Mouse (Mus musculus) frontal cortex, postnatal 10 days (tissue): ENCODE results near the gene Sod3.

Source experiments
- DNase-seq, 2 experiments: peaks; one replicate each; pipeline ENCODE4 v3.0.0; 2022; ENCODE audit warnings: low spot score in 2 of 2, mixed read lengths in 1 of 2

The Sod3 gene

DNA sequence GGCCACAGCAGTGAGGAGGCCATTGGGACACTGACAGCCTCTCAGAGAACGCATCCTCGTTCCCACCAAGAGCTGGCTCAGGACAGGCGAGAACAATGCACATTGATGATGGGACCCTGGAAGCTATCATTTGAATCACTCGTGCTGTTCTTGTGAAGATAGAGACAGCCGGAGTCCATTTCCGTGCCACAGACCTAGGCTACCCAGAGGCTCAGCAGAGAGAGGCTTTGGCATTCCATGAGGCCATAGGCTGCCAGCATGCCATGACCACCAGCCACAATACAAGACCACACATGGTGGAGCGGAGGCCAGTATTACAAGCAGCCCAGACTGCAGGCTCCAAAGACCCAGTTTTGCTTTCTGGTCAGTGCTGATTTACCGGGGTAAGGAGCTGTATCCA is 19.2 kb downstream of the Sod3 start:
- no peak for DNase-seq

DNA sequence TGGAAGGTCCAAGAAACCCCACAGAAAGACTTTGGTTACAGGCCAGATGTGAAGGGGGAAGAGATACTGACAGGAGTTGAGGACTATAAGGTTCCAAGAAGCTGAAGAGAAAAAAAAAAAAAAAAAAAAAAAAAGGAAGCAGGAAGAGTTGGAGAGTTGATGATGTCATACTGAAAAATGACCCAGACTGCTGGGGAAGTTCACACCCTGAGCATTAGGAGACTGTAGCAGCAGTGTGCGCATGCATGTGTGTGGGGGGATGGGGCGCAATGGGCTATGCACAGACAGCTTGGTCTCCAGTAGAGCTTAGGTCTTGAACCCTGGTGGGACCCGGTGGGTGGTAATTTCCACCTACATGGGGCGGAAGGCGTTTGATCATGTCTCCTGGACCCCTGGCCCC is 20.2 kb downstream of the Sod3 start:
- no peak for DNase-seq

DNA sequence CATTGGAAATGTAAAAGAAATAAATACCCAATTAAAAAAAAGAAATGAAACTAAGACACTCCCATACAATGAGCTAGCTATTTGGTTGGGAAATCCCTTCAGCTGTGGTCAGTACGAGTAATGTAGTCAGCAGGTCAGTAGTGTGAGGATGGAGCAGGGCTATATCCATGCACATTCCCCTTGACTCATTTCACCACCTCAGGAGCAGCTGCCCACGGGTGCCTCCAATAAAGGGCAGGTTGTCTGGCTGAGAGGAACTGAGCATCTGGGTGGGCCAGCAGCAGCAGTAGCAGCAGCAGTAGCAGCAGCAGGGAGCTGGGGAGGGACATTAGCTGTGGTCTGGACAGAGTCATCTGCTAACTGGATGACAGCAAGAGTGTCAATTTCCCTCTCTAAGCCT is 22.4 kb downstream of the Sod3 start:
- no peak for DNase-seq

DNA sequence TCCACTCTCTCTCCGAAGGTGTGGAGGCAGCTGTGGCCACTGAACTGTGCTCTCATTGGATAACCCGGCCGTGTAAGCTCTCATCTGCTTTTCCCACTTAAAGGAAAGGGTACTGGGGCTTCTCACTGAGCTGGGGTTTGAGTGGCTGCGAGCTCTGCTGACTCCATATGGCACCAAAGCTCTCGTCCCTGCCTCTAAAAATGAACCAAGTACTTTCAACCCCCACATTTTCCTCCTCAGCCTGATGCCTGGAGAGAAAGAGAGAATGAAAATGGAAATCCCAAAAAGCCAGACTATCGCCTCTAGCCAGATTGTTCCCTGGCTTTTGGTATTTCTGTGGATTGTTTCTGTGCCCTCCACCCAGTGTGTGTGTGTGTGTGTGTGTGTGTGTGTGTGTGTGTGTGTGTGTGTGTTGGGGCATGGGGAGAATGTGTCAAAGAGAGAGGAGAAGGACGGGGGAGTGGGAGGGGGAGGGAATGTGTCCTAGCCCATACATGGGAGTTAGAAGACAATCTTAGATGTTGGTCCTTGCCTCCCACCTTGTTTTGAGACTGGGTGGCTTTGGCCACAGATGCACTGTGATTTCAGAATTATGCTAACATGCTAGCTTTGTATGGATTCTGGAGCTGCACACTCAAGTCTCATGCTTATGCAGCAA is 24.6 kb downstream of the Sod3 start:
- DNase-seq: no peak

DNA sequence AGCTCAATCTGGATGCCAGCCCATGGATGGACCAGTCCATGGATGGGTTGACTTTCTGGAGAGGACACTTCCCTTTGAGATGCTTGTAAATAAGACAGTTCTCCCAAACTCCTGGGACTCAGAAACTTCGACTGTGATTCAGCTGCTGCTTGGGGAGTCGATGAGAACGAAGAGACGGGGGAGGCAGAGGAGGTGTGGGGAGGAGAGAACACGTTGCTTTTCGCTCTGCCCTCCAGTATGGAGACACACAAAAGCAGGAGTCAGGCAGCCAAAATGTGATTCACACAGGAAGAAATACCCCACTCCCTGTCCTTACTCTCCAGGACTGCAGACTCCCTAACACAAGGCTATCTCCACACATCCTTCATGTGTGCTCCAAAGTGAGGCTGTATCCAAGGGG is 26.8 kb downstream of the Sod3 start:
- no peak for DNase-seq

DNA sequence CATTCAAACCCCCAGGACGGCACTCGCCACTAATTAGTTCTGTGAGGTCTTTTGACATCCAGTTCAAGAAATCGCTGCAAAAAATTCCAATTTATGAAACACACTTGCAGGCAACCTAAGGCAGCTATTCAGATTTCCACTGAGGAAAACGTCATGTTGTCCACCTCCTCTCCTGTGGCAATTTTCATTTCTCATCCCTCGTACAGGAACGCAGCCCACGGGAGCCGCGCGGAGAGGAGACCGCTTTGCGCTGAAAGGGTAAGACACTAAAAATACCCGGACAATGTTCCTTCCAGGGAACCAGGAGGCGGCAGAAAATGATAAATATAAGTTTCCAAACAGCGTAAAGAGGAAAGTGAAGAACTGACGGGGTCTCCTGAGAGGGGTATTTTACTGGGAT is 27.9 kb downstream of the Sod3 start:
- no peak for DNase-seq

DNA sequence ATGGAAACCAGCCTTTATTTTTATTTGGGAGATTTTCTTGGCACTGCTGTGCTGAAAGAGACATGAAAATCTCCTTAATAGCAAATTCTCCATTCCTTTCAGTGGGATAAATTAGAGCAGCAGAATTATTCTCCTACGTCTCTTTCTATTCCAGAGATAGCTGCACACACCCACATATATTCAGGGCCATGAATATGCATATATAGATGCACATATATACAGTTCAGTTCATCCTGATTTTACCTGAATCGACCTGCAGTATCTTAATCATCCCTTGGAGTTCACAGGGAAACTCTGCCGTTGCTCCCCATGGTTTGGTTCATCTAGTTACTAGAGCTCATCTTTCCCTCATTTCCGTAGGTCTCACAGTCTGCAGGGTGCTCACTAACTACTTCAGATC is 30.2 kb downstream of the Sod3 start:
- DNase-seq: no peak

DNA sequence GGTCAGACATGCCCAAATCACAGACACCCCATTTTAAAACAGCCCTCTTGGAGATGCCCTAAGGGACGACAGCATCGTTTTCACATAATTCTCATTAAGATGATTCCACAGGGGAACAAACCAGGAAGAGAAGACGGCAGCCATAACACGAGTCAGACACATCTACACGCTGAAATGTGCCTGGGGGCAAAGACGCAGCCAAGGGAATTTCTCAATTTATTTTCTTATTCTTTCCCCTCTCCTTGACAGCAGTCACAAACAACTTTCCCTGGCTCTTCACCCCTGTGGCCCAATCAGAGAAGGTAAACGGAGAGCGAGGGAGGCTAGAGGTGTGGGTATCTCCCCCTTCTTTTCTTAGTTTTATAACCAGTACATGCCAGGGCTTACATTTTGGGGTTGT is 40.8 kb downstream of the Sod3 start:
- no peak for DNase-seq

DNA sequence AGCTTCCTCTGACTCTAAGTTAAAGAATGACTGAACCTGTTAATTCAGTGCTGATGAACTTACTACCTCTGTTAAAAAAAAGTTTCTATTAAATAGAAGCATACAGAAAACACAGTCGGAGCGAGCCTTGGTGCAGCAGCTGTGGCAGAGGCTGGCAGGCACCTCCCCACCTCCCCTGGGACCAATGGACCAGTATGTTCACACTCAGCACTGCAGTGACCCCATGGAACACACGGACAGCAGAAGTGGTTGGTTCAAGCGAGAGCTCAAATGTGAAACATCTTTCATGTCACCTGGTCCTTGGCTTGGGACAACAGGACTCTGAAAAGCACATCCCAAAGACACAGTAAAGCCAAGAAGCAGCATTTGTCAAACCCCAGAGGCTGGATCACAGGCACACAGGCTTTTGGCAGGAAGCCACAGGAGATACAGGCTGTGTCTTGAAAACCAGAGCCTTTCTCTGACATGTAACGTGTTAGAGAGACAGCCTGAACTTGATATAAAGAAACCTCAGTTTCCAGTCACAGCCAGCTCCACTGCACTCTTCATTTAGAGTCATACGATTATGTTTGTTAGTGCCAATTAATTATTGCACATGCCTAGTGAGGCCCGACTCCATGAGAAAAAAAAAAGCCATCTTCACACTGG is 45.2 kb downstream of the Sod3 start:
- no peak for DNase-seq

DNA sequence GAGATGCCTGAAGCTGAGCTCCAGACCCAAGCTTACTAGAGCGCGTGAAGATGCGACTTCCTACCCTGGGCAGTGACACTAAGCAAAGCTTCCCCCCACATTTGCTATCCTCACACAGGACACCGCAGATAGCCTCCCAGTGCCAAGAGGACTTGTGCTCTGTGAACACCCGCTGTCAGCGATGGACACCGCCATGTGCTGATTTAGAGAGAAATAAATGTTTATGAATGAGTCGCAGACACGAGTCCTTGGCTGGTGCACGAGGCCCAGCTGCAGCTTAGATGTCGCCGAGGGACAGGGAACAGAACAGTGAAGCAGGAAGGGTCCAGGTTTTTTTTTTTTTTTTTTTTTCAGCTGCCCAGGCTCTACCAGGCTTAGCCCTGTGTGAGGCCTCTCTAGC is 46.6 kb downstream of the Sod3 start:
- DNase-seq: no peak

DNA sequence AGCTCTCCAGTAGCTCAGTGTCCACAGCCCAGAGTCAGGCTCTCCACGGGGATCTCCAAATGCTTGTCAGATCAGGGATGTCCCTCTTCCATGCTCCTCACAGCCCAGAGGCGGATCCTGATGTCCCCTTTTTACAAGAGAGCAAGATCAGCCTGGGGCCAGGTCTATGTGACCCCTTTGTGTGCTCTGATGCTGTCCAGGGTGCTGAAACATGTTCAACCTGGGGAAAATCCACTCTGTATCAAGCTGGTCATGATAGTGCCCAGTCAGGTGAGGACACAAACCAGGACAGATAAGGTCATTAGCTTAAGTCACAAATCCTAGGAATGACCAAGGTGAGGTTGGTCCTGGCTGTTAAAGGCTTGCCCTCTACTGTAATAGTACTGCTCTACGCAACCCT is 48.0 kb downstream of the Sod3 start:
- DNase-seq: no peak

DNA sequence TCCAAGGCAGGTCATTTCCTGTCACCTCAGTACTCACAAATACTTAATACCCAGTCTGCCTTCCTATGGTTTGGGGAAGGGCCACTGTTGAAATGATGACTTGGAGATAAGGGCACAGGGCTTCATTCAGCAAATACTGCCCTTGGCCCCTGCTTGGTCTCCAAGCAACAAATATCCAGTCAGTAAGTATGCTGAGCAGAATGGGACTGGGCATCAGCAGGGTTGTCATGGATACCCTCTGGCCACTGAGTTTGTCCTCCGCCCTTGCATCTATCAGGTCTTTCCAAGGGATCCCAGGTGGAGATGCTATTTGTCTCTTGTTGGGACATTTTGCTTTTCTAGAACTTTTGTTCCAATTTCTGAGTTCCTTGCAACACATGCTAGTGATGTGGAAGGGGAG is 51.6 kb downstream of the Sod3 start:
- no peak for DNase-seq

DNA sequence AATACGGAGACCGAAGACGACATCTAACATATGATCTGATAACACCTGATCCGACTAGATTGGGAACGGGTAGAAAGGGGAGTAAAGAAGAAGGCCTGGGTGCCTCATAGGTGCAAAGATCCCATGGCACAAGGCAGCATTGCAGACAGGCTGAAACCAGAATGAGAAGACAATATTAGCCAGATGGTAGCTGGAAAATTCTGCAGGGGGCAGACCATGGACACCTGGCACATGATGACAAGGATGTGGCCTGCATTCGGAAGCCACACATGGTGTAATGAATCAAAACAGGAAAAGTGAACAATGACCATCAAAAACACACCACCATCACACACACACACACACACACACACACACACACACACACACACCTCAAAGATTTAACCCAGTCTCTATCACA is 52.3 kb downstream of the Sod3 start:
- DNase-seq: no peak

DNA sequence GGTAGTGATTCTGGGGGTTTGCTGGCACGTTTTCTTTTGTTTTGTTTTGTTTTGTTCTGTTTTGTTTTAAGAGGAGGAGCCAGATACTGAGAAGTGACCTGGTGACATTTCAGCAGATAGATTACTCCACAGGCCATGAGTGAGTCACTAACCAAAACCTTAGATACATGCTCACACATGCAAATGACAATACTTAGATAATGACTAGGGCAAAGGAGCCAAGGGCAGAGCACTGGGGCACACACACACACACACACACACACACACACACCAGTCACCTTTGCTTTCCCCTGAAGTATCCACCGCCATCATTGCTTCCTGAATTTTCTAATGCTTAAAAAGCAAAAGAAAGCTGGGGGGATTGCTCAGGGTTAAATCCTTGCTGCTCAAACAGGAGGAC is 52.9 kb downstream of the Sod3 start:
- no peak for DNase-seq
